Mouse (Mus musculus) E14TG2a.4 (cell line): Measurements from ENCODE around the gene B4gat1.

Experiments used
- CTCF ChIP-seq: conservative IDR thresholded peaks from 2 replicates; pipeline ENCODE4 v1.5.1; 2014; ENCODE audit warnings: low read length
- NANOG ChIP-seq: IDR thresholded peaks from 2 replicates; pipeline ENCODE4 v1.6.1; 2014; ENCODE audit warnings: borderline replicate concordance, low read length, mixed read lengths

DNA sequence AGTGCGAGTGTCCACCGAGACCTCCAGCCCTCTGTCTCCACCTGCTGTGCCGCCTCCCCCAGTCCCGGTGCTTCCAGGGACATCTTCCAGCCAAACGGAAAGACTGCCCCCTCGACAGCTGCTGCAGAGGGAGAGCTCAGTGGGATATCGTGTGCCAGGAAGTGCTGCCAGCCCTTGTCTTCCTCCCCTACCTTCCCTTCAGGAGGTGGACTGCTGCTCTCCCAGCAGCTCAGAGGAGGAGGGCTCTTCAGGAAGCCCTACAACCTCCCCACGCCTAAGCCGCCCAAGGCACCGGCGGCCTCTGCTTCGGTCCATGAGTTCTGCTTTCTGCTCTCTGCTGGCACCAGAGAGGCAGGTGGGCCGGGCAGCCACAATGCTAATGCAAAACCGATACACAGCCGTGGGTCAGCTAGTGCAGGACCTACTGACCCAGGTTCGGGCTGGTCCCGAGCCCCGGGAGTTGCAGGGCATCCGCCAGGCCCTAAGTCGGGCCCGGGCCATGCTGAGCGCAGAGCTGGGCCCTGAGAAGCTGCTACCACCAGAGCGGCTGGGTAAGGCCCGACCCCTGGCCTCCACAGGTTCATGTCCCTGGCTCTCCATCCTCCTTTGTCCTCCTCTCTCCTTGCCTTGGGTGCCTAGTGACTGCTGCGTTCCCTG, 13.7 kb downstream of the B4gat1 start:
- TF ChIP-seq CTCF (no peak), NANOG (no peak)
